Mouse (Mus musculus): ENCODE measurements at regions not wholly inside any gene's neighbourhood (a gene's known extent, or its start where the extent isn't known, plus 50 kb on each side); places are given as distances from the start of the nearest gene placed in this dataset.

GRCm38 (mm10) chr2:107964841-107965240, 674.4 kb downstream of the Kcna4 start:
- no peak overlapping the region for H3K27ac ChIP-seq
- H3K9me3 ChIP-seq = no peaks in the 10 kb centered on the region
- no peaks in the 10 kb centered on the region for H3K27me3 ChIP-seq
- WGBS = 82% methylated on average over 2 of the region's 2 CpGs
- no peaks in the 10 kb centered on the region for H3K4me1 ChIP-seq
- H3K4me3 ChIP-seq = no peak overlapping the region
- no peak overlapping the region for H3K9ac ChIP-seq
- H3K4me2 ChIP-seq (replicated peaks) = no peak overlapping the region
- no peak for ATAC-seq (ENCODE audit: insufficient number of reproducible peaks, insufficient read depth, low FRiP score, low TSS enrichment)
- no peaks in the 10 kb centered on the region for H3K36me3 ChIP-seq

- 70% methylated on average over 7 of the region's 7 CpGs for WGBS
- no peak overlapping the region for H3K27ac ChIP-seq
- no peak for ATAC-seq (ENCODE audit: insufficient number of reproducible peaks, insufficient read depth, low FRiP score, low TSS enrichment)
These were observed 675.2 kb downstream of the Kcna4 start for GRCm38 (mm10) chr2:107965336-107966306.

DNA sequence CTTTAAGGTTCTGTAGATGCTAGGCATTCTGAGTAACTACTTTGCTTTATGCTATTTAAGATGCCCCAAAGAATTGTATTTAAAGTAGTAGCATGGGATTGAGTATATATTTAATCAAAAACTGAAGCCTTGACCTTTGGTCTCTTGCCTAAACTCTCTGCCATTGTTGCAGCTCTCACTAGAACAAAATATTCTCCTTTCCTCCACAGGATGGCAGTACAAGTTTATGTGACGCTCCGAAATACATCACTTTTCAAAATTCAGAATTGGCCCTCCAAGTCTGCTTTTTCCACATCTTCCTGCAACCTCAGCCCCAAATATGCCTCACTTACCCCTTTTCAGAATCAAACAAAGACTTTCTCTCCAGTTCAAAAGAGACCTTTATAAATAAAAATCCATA, 678.1 kb downstream of the Kcna4 start:
- Histone ChIP-seq H3K4me1 (no peaks in the 10 kb centered on the region), H3K4me2 (replicated peaks) (no peak overlapping the region), H3K27me3 (no peaks in the 10 kb centered on the region), H3K27ac (no peak overlapping the region), H3K36me3 (no peaks in the 10 kb centered on the region), H3K9me3 (no peaks in the 10 kb centered on the region), H3K9ac (no peak overlapping the region), H3K4me3 (no peak overlapping the region)
- 45% methylated on average over 2 of the region's 2 CpGs for WGBS
- ATAC-seq (ENCODE audit: insufficient number of reproducible peaks, insufficient read depth, low FRiP score, low TSS enrichment) = no peak

More at GRCm38 (mm10) chr2:107965336-107966306, 675.2 kb downstream of the Kcna4 start:
- no peaks in the 10 kb centered on the region for H3K27me3 ChIP-seq
- no peak overlapping the region for H3K4me3 ChIP-seq
- H3K9ac ChIP-seq = no peak overlapping the region
- no peaks in the 10 kb centered on the region for H3K9me3 ChIP-seq
- H3K4me2 ChIP-seq (replicated peaks) = no peak overlapping the region
- no peaks in the 10 kb centered on the region for H3K4me1 ChIP-seq
- H3K36me3 ChIP-seq = no peaks in the 10 kb centered on the region

DNA sequence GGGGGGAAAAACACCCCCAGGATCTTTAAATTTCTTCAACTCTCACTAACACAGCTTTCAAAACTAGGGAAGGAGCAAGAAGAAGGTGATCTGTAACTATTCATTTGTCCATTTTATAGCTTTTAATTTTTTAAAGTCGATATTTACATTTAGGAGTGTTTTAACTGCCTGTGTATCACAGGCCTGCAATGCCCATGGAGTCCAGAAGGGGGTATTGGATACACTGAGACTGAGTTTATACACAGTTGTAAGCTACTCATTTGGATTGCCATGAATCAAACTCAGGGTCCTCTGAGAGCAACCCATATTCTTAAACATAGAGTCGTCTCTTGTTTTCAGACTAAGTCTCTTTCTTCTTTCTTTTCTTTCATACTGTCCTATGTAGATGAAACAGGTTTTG, 679.1 kb downstream of the Kcna4 start:
- Histone ChIP-seq H3K36me3 (no peaks in the 10 kb centered on the region), H3K27ac (no peak overlapping the region), H3K27me3 (no peaks in the 10 kb centered on the region), H3K4me2 (replicated peaks) (no peak overlapping the region), H3K9me3 (no peaks in the 10 kb centered on the region), H3K4me1 (no peaks in the 10 kb centered on the region), H3K9ac (no peak overlapping the region), H3K4me3 (no peak overlapping the region)
- ATAC-seq (ENCODE audit: insufficient number of reproducible peaks, insufficient read depth, low FRiP score, low TSS enrichment) = no peak
- 75% methylated on average over 2 of the region's 2 CpGs for WGBS

DNA sequence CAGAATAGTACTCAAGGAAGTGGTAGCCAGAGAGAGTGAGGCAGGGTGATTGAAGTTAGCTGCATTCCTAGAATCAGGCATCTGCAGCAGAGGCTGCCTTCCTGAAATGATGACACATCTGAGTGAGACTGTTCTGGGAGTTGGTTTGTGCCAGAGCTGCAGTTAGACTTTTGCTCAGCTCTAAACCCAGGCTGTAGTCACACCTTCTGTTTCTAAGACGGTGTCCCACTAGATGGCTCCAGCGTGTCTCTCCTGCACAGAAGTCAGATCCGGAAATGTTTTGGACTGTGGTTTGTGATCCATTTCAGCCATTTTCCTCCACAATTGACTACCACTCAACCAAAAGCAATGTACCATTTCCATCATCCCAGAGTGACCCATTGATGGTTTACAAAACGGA, 683.1 kb downstream of the Kcna4 start:
- H3K4me3 ChIP-seq = no peak overlapping the region
- no peak for ATAC-seq (ENCODE audit: insufficient number of reproducible peaks, insufficient read depth, low FRiP score, low TSS enrichment)
- H3K9ac ChIP-seq = no peak overlapping the region
- 72% methylated on average over 4 of the region's 4 CpGs for WGBS
- H3K9me3 ChIP-seq = no peaks in the 10 kb centered on the region
- H3K27me3 ChIP-seq = no peaks in the 10 kb centered on the region
- no peak overlapping the region for H3K27ac ChIP-seq
- no peaks in the 10 kb centered on the region for H3K4me1 ChIP-seq
- no peaks in the 10 kb centered on the region for H3K36me3 ChIP-seq
- H3K4me2 ChIP-seq (replicated peaks) = no peak overlapping the region

GRCm38 (mm10) chr2:107994831-107995230, 704.4 kb downstream of the Kcna4 start:
- H3K27me3 ChIP-seq = no peaks in the 10 kb centered on the region
- H3K4me2 ChIP-seq (replicated peaks) = no peak overlapping the region
- H3K27ac ChIP-seq = no peak overlapping the region
- H3K4me1 ChIP-seq = no peaks in the 10 kb centered on the region
- 69% methylated on average over 6 of the region's 6 CpGs for WGBS
- H3K36me3 ChIP-seq = no peaks in the 10 kb centered on the region
- no peak overlapping the region for H3K9ac ChIP-seq
- no peaks in the 10 kb centered on the region for H3K9me3 ChIP-seq
- no peak overlapping the region for H3K4me3 ChIP-seq
- ATAC-seq (ENCODE audit: insufficient number of reproducible peaks, insufficient read depth, low FRiP score, low TSS enrichment) = no peak

- Histone ChIP-seq H3K4me2 (replicated peaks) (no peak overlapping the region), H3K4me3 (no peak overlapping the region), H3K9me3 (no peaks in the 10 kb centered on the region), H3K4me1 (no peaks in the 10 kb centered on the region), H3K36me3 (no peaks in the 10 kb centered on the region), H3K27me3 (no peaks in the 10 kb centered on the region), H3K27ac (no peak overlapping the region), H3K9ac (no peak overlapping the region)
- WGBS = 82% methylated on average over 3 of the region's 3 CpGs
- no peak for ATAC-seq (ENCODE audit: insufficient number of reproducible peaks, insufficient read depth, low FRiP score, low TSS enrichment)
These were observed 721.1 kb downstream of the Kcna4 start for GRCm38 (mm10) chr2:108011534-108011933.

DNA sequence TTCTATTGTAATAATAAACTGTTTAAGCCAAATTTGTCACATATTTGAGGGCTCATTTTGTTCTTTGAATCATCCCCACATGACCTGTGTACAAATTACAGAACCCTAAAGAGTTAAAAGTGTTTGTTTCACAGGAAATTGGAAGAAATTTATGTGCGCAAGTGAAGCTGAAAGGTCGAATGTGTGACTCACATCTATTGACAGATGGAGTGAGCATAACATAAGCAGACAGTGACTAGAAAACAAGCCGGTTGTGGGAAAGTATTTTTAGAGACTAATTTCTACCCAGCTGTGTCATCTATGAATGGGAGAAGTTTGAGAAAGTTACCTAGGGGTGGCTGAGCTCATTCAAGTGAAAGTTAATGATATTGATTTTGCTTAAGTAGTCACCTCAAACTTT, 732.8 kb downstream of the Kcna4 start:
- Histone ChIP-seq H3K4me2 (replicated peaks) (no peak overlapping the region), H3K4me3 (no peak overlapping the region), H3K4me1 (no peaks in the 10 kb centered on the region), H3K9ac (no peak overlapping the region), H3K27ac (no peak overlapping the region), H3K36me3 (no peaks in the 10 kb centered on the region), H3K9me3 (no peaks in the 10 kb centered on the region), H3K27me3 (no peaks in the 10 kb centered on the region)
- WGBS = 44% methylated on average over 3 of the region's 3 CpGs
- no peak for ATAC-seq (ENCODE audit: insufficient number of reproducible peaks, insufficient read depth, low FRiP score, low TSS enrichment)

DNA sequence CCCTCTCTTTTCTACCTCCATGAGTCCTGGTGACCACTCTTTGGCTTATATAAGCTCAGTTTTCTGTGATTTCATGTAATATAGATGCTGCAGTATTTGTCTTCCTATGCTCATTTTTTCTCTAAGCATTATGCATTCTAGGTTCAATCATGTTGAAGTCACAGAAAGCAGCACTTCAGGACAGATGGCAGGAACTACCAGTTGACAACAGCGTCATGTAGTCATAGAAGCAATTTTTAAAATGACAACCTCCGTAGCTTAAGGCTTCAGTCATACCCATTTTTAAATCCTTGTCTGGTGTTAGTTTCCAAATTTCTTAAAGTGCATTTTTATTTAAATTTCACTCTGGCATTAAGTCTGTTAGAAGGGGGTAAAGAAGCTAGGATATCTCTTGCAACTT, 740.2 kb downstream of the Kcna4 start:
- WGBS = 88% methylated on average over 2 of the region's 2 CpGs
- Histone ChIP-seq H3K4me3 (no peak overlapping the region), H3K36me3 (no peaks in the 10 kb centered on the region), H3K9me3 (no peaks in the 10 kb centered on the region), H3K27ac (no peak overlapping the region), H3K4me2 (replicated peaks) (no peak overlapping the region), H3K4me1 (no peaks in the 10 kb centered on the region), H3K27me3 (no peaks in the 10 kb centered on the region), H3K9ac (no peak overlapping the region)
- no peak for ATAC-seq (ENCODE audit: insufficient number of reproducible peaks, insufficient read depth, low FRiP score, low TSS enrichment)

GRCm38 (mm10) chr2:108032301-108033013, 742.0 kb downstream of the Kcna4 start:
- no peaks in the 10 kb centered on the region for H3K36me3 ChIP-seq
- no peak overlapping the region for H3K27ac ChIP-seq
- 71% methylated on average over 3 of the region's 3 CpGs for WGBS
- no peak for ATAC-seq (ENCODE audit: insufficient number of reproducible peaks, insufficient read depth, low FRiP score, low TSS enrichment)
- no peaks in the 10 kb centered on the region for H3K4me1 ChIP-seq
- H3K27me3 ChIP-seq = no peaks in the 10 kb centered on the region
- no peak overlapping the region for H3K9ac ChIP-seq
- H3K4me2 ChIP-seq (replicated peaks) = no peak overlapping the region
- no peak overlapping the region for H3K4me3 ChIP-seq
- H3K9me3 ChIP-seq = no peaks in the 10 kb centered on the region

- no peaks in the 10 kb centered on the region for H3K27me3 ChIP-seq
- H3K4me1 ChIP-seq = no peaks in the 10 kb centered on the region
- no peak overlapping the region for H3K9ac ChIP-seq
- H3K9me3 ChIP-seq = no peaks in the 10 kb centered on the region
- no peak overlapping the region for H3K4me3 ChIP-seq
- no peak overlapping the region for H3K27ac ChIP-seq
- H3K4me2 ChIP-seq (replicated peaks) = no peak overlapping the region
- no peak for ATAC-seq (ENCODE audit: insufficient number of reproducible peaks, insufficient read depth, low FRiP score, low TSS enrichment)
- 72% methylated on average over 8 of the region's 8 CpGs for WGBS
- H3K36me3 ChIP-seq = no peaks in the 10 kb centered on the region
These were observed 743.1 kb downstream of the Kcna4 start for GRCm38 (mm10) chr2:108033328-108034182.
